Mouse (Mus musculus): ENCODE measurements around the gene Rps15a. TPM values are rescaled to one million over a fixed set of nuclear protein-coding genes. Genes with fewer than 3 reads are reported as not detected.

Rps15a gene
- total and polyA plus RNA-seq, 3 experiments, result 774 to 3,118 (median 2,996) TPM

GRCm38 (mm10) chr7:118103462-118104379, 12.3 kb downstream of the Rps15a start:
- Histone ChIP-seq H3K79me2 (replicated peaks; ENCODE audit: control insufficient read depth, extremely low read depth, insufficient read depth, poor library complexity, severe bottlenecking) (peaks cover 15% of the 10 kb centered on the region), H3K27ac (ENCODE audit: insufficient read depth, low read depth) (peak overlapping the region; percentile 79), H3K36me3 (replicated peaks in 1 of 2; ENCODE audit: control insufficient read depth in 1 of 2, insufficient read depth in 1 of 2, low read length in 1 of 2) (peaks cover 41 to 59% of the 10 kb centered on the region in 2 experiments), H3K4me2 (ENCODE audit: insufficient read depth, low read depth, poor library complexity, severe bottlenecking) (no peak overlapping the region), H3K4me1 (ENCODE audit: control insufficient read depth in 1 of 2, insufficient read depth in 2 of 2) (peaks cover 6 to 49% of the 10 kb centered on the region in 2 experiments; a peak in 3 of 4 replicates), H3K9me3 (replicated peaks; ENCODE audit: low read length) (no peaks in the 10 kb centered on the region), H3K9ac (ENCODE audit: insufficient read depth, low read depth) (no peak overlapping the region), H3K27me3 (replicated peaks) (no peaks in the 10 kb centered on the region), H3K4me3 (replicated peaks in 1 of 3; ENCODE audit: low read depth in 2 of 3, low read length in 2 of 3, poor library complexity in 1 of 3) (no peak overlapping the region)
- dilution Hi-C loops (cut with MboI; ENCODE audit: extremely low pct_ligation_motif_present, extremely low pct_unique_long_range_greater_than_20kb, low sequenced_read_pairs) (no loop called here), in situ Hi-C loops (cut with MboI; ENCODE audit: low pct_ligation_motif_present, low pct_unique_long_range_greater_than_20kb, low sequenced_read_pairs) (loop anchor here (25.0 kb wide), 2 partner anchors 616 to 691 kb away; no protein-coding TSS in a partner anchor)
- peak; percentile 36 for DNase-seq (ENCODE audit: extremely low read depth)
- TF ChIP-seq SMC3 (IDR thresholded peaks at IDR 0.05; ENCODE audit: low read depth, low read length) (peak; percentile 3; the same call in 1 of the 2 replicates), CHD2 (IDR thresholded peaks at IDR 0.05; ENCODE audit: low read length) (peak; percentile 62; the same call in 1 of the 2 replicates), MYC (IDR thresholded peaks at IDR 0.05; ENCODE audit: low read depth, low read length) (0 out of 2 replicates have a peak, but pooled peaks have one; percentile 14), USF2 (conservative IDR thresholded peaks at IDR 0.05; ENCODE audit: low read depth, low read length) (no peak), ZC3H11A (IDR thresholded peaks at IDR 0.05; ENCODE audit: low read depth, low read length) (no peak), POLR2A (IDR thresholded peaks at IDR 0.05; ENCODE audit: low read depth, low read length) (0 out of 2 replicates have a peak, but pooled peaks have one; percentile 9), POLR2AphosphoS2 (IDR thresholded peaks at IDR 0.05; ENCODE audit: low read depth, low read length) (peak; percentile 97)

- Histone ChIP-seq H3K79me2 (replicated peaks; ENCODE audit: control insufficient read depth, extremely low read depth, insufficient read depth, poor library complexity, severe bottlenecking) (peaks cover 6% of the 10 kb centered on the region), H3K4me2 (ENCODE audit: insufficient read depth, low read depth, poor library complexity, severe bottlenecking) (no peak overlapping the region), H3K4me1 (ENCODE audit: control insufficient read depth in 1 of 2, insufficient read depth in 2 of 2) (peaks cover 5 to 40% of the 10 kb centered on the region in 2 experiments; a peak in 3 of 4 replicates), H3K36me3 (replicated peaks in 1 of 2; ENCODE audit: control insufficient read depth in 1 of 2, insufficient read depth in 1 of 2, low read length in 1 of 2) (peaks cover 32 to 50% of the 10 kb centered on the region in 2 experiments), H3K9ac (ENCODE audit: insufficient read depth, low read depth) (no peak overlapping the region), H3K9me3 (replicated peaks; ENCODE audit: low read length) (no peaks in the 10 kb centered on the region), H3K4me3 (replicated peaks in 1 of 3; ENCODE audit: low read depth in 2 of 3, low read length in 2 of 3, poor library complexity in 1 of 3) (no peak overlapping the region), H3K27ac (ENCODE audit: insufficient read depth, low read depth) (peak overlapping the region; percentile 30; the same call in 1 of the 2 replicates), H3K27me3 (replicated peaks) (no peaks in the 10 kb centered on the region)
- dilution Hi-C loops (cut with MboI; ENCODE audit: extremely low pct_ligation_motif_present, extremely low pct_unique_long_range_greater_than_20kb, low sequenced_read_pairs) (no loop called here), in situ Hi-C loops (cut with MboI; ENCODE audit: low pct_ligation_motif_present, low pct_unique_long_range_greater_than_20kb, low sequenced_read_pairs) (loop anchor here (25.0 kb wide), 2 partner anchors 616 to 691 kb away; no protein-coding TSS in a partner anchor)
- peak; percentile 38 for DNase-seq (ENCODE audit: extremely low read depth)
- no peak for TF ChIP-seq MYC (IDR thresholded peaks at IDR 0.05; ENCODE audit: low read depth, low read length)
- TF ChIP-seq POLR2A (IDR thresholded peaks at IDR 0.05; ENCODE audit: low read depth, low read length), result peak; percentile 41; the same call in 1 of the 2 replicates
Measured at GRCm38 (mm10) chr7:118102678-118103461, 13.1 kb downstream of the Rps15a start.

- Histone ChIP-seq H3K36me3 (replicated peaks in 1 of 2; ENCODE audit: control insufficient read depth in 1 of 2, insufficient read depth in 1 of 2, low read length in 1 of 2) (peaks cover 29 to 44% of the 10 kb centered on the region in 2 experiments), H3K9ac (ENCODE audit: insufficient read depth, low read depth) (no peak overlapping the region), H3K27me3 (replicated peaks) (no peaks in the 10 kb centered on the region), H3K79me2 (replicated peaks; ENCODE audit: control insufficient read depth, extremely low read depth, insufficient read depth, poor library complexity, severe bottlenecking) (peaks cover 3% of the 10 kb centered on the region), H3K4me3 (replicated peaks in 1 of 3; ENCODE audit: low read depth in 2 of 3, low read length in 2 of 3, poor library complexity in 1 of 3) (no peak overlapping the region), H3K27ac (ENCODE audit: insufficient read depth, low read depth) (no peak overlapping the region), H3K4me1 (ENCODE audit: control insufficient read depth in 1 of 2, insufficient read depth in 2 of 2) (peaks cover 5 to 34% of the 10 kb centered on the region in 2 experiments; a peak in 3 of 4 replicates), H3K4me2 (ENCODE audit: insufficient read depth, low read depth, poor library complexity, severe bottlenecking) (no peak overlapping the region), H3K9me3 (replicated peaks; ENCODE audit: low read length) (no peaks in the 10 kb centered on the region)
- in situ Hi-C loops (cut with MboI; ENCODE audit: low pct_ligation_motif_present, low pct_unique_long_range_greater_than_20kb, low sequenced_read_pairs) (loop anchor here (25.0 kb wide), 2 partner anchors 615 to 690 kb away; no protein-coding TSS in a partner anchor), dilution Hi-C loops (cut with MboI; ENCODE audit: extremely low pct_ligation_motif_present, extremely low pct_unique_long_range_greater_than_20kb, low sequenced_read_pairs) (no loop called here)
- DNase-seq (ENCODE audit: extremely low read depth), result peak; percentile 78
- TF ChIP-seq CTCF (conservative IDR thresholded peaks at IDR 0.05 in 1 of 2, IDR thresholded peaks at IDR 0.05 in 1 of 2; ENCODE audit: low read depth in 2 of 2, low read length in 2 of 2) (peak; percentile 90 to 99), ZNF384 (IDR thresholded peaks at IDR 0.05; ENCODE audit: low read depth, low read length) (peak; percentile 48; the same call in 1 of the 2 replicates), ELF1 (IDR thresholded peaks at IDR 0.05; ENCODE audit: low read depth, low read length) (no peak), JUN (IDR thresholded peaks at IDR 0.05; ENCODE audit: insufficient read depth, low read depth, low read length) (no peak), SMC3 (IDR thresholded peaks at IDR 0.05; ENCODE audit: low read depth, low read length) (peak; percentile 67), POLR2AphosphoS2 (IDR thresholded peaks at IDR 0.05; ENCODE audit: low read depth, low read length) (no peak), MAZ (IDR thresholded peaks at IDR 0.05; ENCODE audit: low read depth, low read length) (no peak), NELFE (IDR thresholded peaks at IDR 0.05; ENCODE audit: low read depth, low read length) (peak; percentile 14; the same call in 1 of the 2 replicates), TBP (conservative IDR thresholded peaks at IDR 0.05; ENCODE audit: low read depth, low read length) (no peak), MAFK (IDR thresholded peaks at IDR 0.05; ENCODE audit: insufficient replicate concordance, low read length) (no peak), JUND (conservative IDR thresholded peaks at IDR 0.05; ENCODE audit: low read depth, low read length) (no peak), RAD21 (IDR thresholded peaks at IDR 0.05; ENCODE audit: low read depth, low read length) (peak; percentile 91)
Measured at GRCm38 (mm10) chr7:118102231-118102630, 13.8 kb downstream of the Rps15a start.
